Mouse (Mus musculus): ENCODE results near the gene Sirt4. TPM values are rescaled to one million over a fixed set of nuclear protein-coding genes. Genes with fewer than 3 reads are reported as not detected.

The Sirt4 gene
- polyA plus RNA-seq, 1 experiment from 2014 or later = 6.4 TPM

- ATAC-seq = no peak
- no peak overlapping the region for H3K27ac ChIP-seq (ENCODE audit: low read depth, low read length)
- H3K4me2 ChIP-seq (replicated peaks; ENCODE audit: low read depth) = peak overlapping the region; percentile 53
- H3K4me3 ChIP-seq (ENCODE audit: low read depth, low read length) = no peak overlapping the region
- H3K9me3 ChIP-seq (ENCODE audit: control insufficient read depth) = no peaks in the 10 kb centered on the region
- H3K4me1 ChIP-seq (replicated peaks; ENCODE audit: control insufficient read depth, insufficient read depth, low read length) = no peaks in the 10 kb centered on the region
- TF ChIP-seq CTCF (IDR thresholded peaks at IDR 0.05; ENCODE audit: low read depth) = peak; percentile 25; the same call in 1 of the 2 replicates
- H3K36me3 ChIP-seq (ENCODE audit: control insufficient read depth, insufficient read depth) = no peaks in the 10 kb centered on the region
- 27% methylated on average over 5 of the region's 5 CpGs for WGBS
- H3K9ac ChIP-seq (ENCODE audit: low read depth, low read length) = no peak overlapping the region
- no peaks in the 10 kb centered on the region for H3K27me3 ChIP-seq (replicated peaks; ENCODE audit: control insufficient read depth, insufficient read depth, low read length)
Observed at GRCm38 (mm10) chr5:115491076-115491475, 6.6 kb upstream of the Sirt4 start.

- H3K9me3 ChIP-seq (ENCODE audit: control insufficient read depth) = no peaks in the 10 kb centered on the region
- no peak for ATAC-seq
- H3K27ac ChIP-seq (ENCODE audit: low read depth, low read length) = no peak overlapping the region
- no peaks in the 10 kb centered on the region for H3K4me1 ChIP-seq (replicated peaks; ENCODE audit: control insufficient read depth, insufficient read depth, low read length)
- H3K36me3 ChIP-seq (ENCODE audit: control insufficient read depth, insufficient read depth) = no peaks in the 10 kb centered on the region
- H3K4me3 ChIP-seq (ENCODE audit: low read depth, low read length) = no peak overlapping the region
- 8% methylated on average over 8 of the region's 8 CpGs for WGBS
- TF ChIP-seq CTCF (IDR thresholded peaks at IDR 0.05; ENCODE audit: low read depth) = no peak
- no peaks in the 10 kb centered on the region for H3K27me3 ChIP-seq (replicated peaks; ENCODE audit: control insufficient read depth, insufficient read depth, low read length)
- H3K4me2 ChIP-seq (replicated peaks; ENCODE audit: low read depth) = peak overlapping the region; percentile 53
- H3K9ac ChIP-seq (ENCODE audit: low read depth, low read length) = no peak overlapping the region
Observed at GRCm38 (mm10) chr5:115490638-115491000, 6.1 kb upstream of the Sirt4 start.

DNA sequence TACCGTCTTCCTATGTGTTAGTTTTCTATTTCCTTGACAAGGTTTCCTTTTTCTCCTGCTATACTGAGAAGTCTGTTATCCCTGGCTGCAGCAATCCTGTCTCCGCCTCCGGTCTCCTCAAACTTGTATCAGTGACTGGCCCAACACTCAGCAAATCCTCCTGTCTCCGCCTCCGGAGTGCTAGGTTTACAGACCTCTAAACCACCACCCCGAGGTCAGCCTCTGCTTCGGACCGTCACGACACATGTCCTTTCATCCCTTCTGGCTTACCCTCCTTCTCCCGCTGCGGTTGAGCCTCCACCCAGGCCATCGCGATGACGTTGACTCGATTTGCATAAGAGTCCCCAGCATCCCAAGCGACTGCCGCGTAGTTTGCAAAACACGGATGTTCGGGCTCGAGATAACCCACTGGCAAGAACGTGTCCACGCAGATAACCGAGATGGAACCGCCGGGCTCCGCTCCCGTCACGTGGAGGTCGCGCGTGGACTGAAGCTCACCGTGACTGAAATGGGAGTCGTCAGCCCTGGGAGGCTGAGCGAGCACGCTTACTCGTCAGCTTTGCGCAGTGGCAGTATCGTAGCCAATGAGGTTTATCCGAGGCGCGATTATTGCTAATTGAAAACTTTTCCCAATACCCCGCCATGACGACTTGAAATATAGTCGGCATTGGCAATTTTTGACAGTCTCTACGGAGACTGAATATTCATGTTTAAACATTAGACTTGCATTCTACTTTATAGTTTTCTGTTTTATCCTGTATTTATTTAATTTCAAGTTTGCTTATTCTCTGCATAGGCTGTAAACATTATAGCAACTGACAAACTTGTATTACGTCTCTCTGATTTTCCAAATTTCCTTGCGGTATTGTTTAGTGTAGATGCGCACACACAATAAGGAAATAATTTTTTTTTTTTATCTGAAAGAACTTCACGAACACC is 5.4 kb upstream of the Sirt4 start:
- Histone ChIP-seq H3K4me3 (ENCODE audit: low read depth, low read length) (peak overlapping the region; percentile 30), H3K27me3 (replicated peaks; ENCODE audit: control insufficient read depth, insufficient read depth, low read length) (no peaks in the 10 kb centered on the region), H3K9ac (ENCODE audit: low read depth, low read length) (peak overlapping the region; percentile 78), H3K4me2 (replicated peaks; ENCODE audit: low read depth) (peak overlapping the region; percentile 65), H3K36me3 (ENCODE audit: control insufficient read depth, insufficient read depth) (no peaks in the 10 kb centered on the region), H3K9me3 (ENCODE audit: control insufficient read depth) (no peaks in the 10 kb centered on the region), H3K27ac (ENCODE audit: low read depth, low read length) (peak overlapping the region; percentile 100), H3K4me1 (replicated peaks; ENCODE audit: control insufficient read depth, insufficient read depth, low read length) (no peaks in the 10 kb centered on the region)
- TF ChIP-seq CTCF (IDR thresholded peaks at IDR 0.05; ENCODE audit: low read depth) = no peak
- peak; percentile 76 for ATAC-seq
- under 1% methylated on average over 50 of the region's 50 CpGs for WGBS

- H3K4me3 ChIP-seq (ENCODE audit: low read depth, low read length) = peak overlapping the region; percentile 30
- H3K27me3 ChIP-seq (replicated peaks; ENCODE audit: control insufficient read depth, insufficient read depth, low read length) = no peaks in the 10 kb centered on the region
- no peak for TF ChIP-seq CTCF (IDR thresholded peaks at IDR 0.05; ENCODE audit: low read depth)
- peak; percentile 69 for ATAC-seq
- peak overlapping the region; percentile 100 for H3K27ac ChIP-seq (ENCODE audit: low read depth, low read length)
- no peaks in the 10 kb centered on the region for H3K9me3 ChIP-seq (ENCODE audit: control insufficient read depth)
- H3K9ac ChIP-seq (ENCODE audit: low read depth, low read length) = peak overlapping the region; percentile 78
- no peaks in the 10 kb centered on the region for H3K4me1 ChIP-seq (replicated peaks; ENCODE audit: control insufficient read depth, insufficient read depth, low read length)
- H3K36me3 ChIP-seq (ENCODE audit: control insufficient read depth, insufficient read depth) = no peaks in the 10 kb centered on the region
- peak overlapping the region; percentile 65 for H3K4me2 ChIP-seq (replicated peaks; ENCODE audit: low read depth)
- WGBS = under 1% methylated on average over 39 of the region's 39 CpGs
Observed at GRCm38 (mm10) chr5:115488841-115489698, 4.5 kb upstream of the Sirt4 start.

DNA sequence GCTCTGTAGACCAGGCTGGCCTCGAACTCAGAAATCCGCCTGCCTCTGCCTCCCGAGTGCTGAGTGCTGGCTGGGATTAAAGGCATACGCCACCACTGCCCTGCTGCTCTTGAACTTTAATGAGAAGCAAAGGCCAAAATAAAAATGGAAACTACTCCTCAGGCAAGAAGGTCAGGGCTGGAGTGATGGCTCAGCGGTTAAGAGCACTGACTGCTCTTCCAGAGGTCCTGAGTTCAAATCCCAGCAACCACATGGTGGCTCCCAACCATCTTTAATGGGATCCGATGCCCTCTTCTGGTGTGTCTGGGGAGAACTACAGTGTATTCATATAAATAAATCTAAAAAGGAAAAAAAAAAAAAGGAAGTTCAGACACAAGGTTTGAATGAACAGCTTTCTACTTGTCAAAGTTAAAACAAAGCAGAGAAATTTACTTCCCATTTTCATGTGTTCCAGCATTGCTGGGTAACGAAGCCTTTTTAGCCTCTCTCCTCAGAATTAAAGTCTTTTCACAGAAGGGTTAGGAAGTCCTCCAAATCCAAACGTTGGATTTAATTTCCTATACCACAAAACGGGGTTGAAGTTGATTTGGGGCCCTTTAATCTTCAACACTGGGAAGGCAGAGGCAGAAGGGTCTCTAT is 3.5 kb upstream of the Sirt4 start:
- H3K4me1 ChIP-seq (replicated peaks; ENCODE audit: control insufficient read depth, insufficient read depth, low read length) = no peaks in the 10 kb centered on the region
- no peaks in the 10 kb centered on the region for H3K27me3 ChIP-seq (replicated peaks; ENCODE audit: control insufficient read depth, insufficient read depth, low read length)
- no peak overlapping the region for H3K9ac ChIP-seq (ENCODE audit: low read depth, low read length)
- no peak overlapping the region; the same call in 1 of the 2 replicates for H3K4me2 ChIP-seq (replicated peaks; ENCODE audit: low read depth)
- WGBS = 80% methylated on average over 9 of the region's 9 CpGs
- H3K27ac ChIP-seq (ENCODE audit: low read depth, low read length) = no peak overlapping the region
- H3K36me3 ChIP-seq (ENCODE audit: control insufficient read depth, insufficient read depth) = no peaks in the 10 kb centered on the region
- no peak for ATAC-seq
- TF ChIP-seq CTCF (IDR thresholded peaks at IDR 0.05; ENCODE audit: low read depth) = peak; percentile 13; the same call in 1 of the 2 replicates
- no peak overlapping the region for H3K4me3 ChIP-seq (ENCODE audit: low read depth, low read length)
- H3K9me3 ChIP-seq (ENCODE audit: control insufficient read depth) = no peaks in the 10 kb centered on the region

Measured in intestine, postnatal 0 days (tissue).